Mouse (Mus musculus) lung, adult 2 months (tissue): ENCODE measurements around the gene Adgra1.

ENCODE experiments used
- CTCF ChIP-seq: fragments of 200-500 bp; IDR thresholded peaks from 2 replicates; pipeline ENCODE4 v1.5.1; 2011; ENCODE audit warnings: mild to moderate bottlenecking, low read length, control low read depth; ENCODE audit not compliant: insufficient read depth
- POLR2A ChIP-seq: fragments of 200-500 bp; IDR thresholded peaks from 2 replicates; pipeline ENCODE4 v1.6.1; 2011; ENCODE audit warnings: low read depth, mild to moderate bottlenecking, control low read depth, low read length, borderline replicate concordance; ENCODE audit errors: extremely low read depth

- TF ChIP-seq CTCF (no peak), POLR2A (no peak)
Observed at GRCm38 (mm10) chr7:139840443-139841168, 6.6 kb downstream of the Adgra1 start.
